Mouse (Mus musculus): ENCODE measurements around the gene C8b. TPM values are rescaled to one million over a fixed set of nuclear protein-coding genes. Genes with fewer than 3 reads are reported as not detected.

C8b gene
- total and polyA plus RNA-seq, 2 experiments = 83.5 to 244 TPM

GRCm38 (mm10) chr4:104798951-104799350 lies 32.8 kb downstream of the C8b start:
- H3K4me1 ChIP-seq (ENCODE audit: control insufficient read depth, insufficient read depth, low read length) = peaks cover 5% of the 10 kb centered on the region
- TF ChIP-seq POLR2A (IDR thresholded peaks at IDR 0.05; ENCODE audit: extremely low read depth, insufficient read depth, low read length) = no peak
- TF ChIP-seq CTCF (IDR thresholded peaks at IDR 0.05; ENCODE audit: low read depth, low read length) = no peak
- WGBS = 92% methylated on average over 9 of the region's 9 CpGs

GRCm38 (mm10) chr4:104801625-104802024 lies 35.5 kb downstream of the C8b start:
- WGBS = 94% methylated on average over 3 of the region's 3 CpGs
- Histone ChIP-seq H3K9ac (ENCODE audit: low read depth, low read length) (no peak overlapping the region), H3K4me3 (ENCODE audit: insufficient read depth, low read depth, low read length) (no peak overlapping the region), H3K27me3 (ENCODE audit: control insufficient read depth, insufficient read depth, low read length) (no peaks in the 10 kb centered on the region), H3K79me2 (ENCODE audit: control insufficient read depth, insufficient read depth, low read length) (no peaks in the 10 kb centered on the region), H3K27ac (replicated peaks; ENCODE audit: insufficient read depth, low read depth, low read length) (no peak overlapping the region), H3K36me3 (ENCODE audit: control insufficient read depth, insufficient read depth, low read length) (peaks cover 32% of the 10 kb centered on the region), H3K4me1 (ENCODE audit: control insufficient read depth, insufficient read depth, low read length) (peaks cover 11% of the 10 kb centered on the region)
- TF ChIP-seq POLR2A (IDR thresholded peaks at IDR 0.05; ENCODE audit: extremely low read depth, insufficient read depth, low read length) = no peak
- no peak for TF ChIP-seq CTCF (IDR thresholded peaks at IDR 0.05; ENCODE audit: low read depth, low read length)
- no peak for DNase-seq (ENCODE audit: extremely low read depth, low read depth, low spot score)

More at GRCm38 (mm10) chr4:104798951-104799350, 32.8 kb downstream of the C8b start:
- Histone ChIP-seq H3K27ac (replicated peaks; ENCODE audit: insufficient read depth, low read depth, low read length) (no peak overlapping the region), H3K4me3 (ENCODE audit: insufficient read depth, low read depth, low read length) (no peak overlapping the region), H3K27me3 (ENCODE audit: control insufficient read depth, insufficient read depth, low read length) (no peaks in the 10 kb centered on the region), H3K9ac (ENCODE audit: low read depth, low read length) (no peak overlapping the region), H3K79me2 (ENCODE audit: control insufficient read depth, insufficient read depth, low read length) (0 out of 2 replicates have a peak, but pooled peaks cover 1% of the 10 kb centered on the region), H3K36me3 (ENCODE audit: control insufficient read depth, insufficient read depth, low read length) (peaks cover 54% of the 10 kb centered on the region)
- DNase-seq (ENCODE audit: extremely low read depth, low read depth, low spot score) = no peak

- peak; percentile 94 for DNase-seq (ENCODE audit: extremely low read depth, low read depth, low spot score)
- TF ChIP-seq CTCF (IDR thresholded peaks at IDR 0.05; ENCODE audit: low read depth, low read length) = no peak
- no peak for TF ChIP-seq POLR2A (IDR thresholded peaks at IDR 0.05; ENCODE audit: extremely low read depth, insufficient read depth, low read length)
- H3K79me2 ChIP-seq (ENCODE audit: control insufficient read depth, insufficient read depth, low read length) = no peaks in the 10 kb centered on the region
- peaks cover 11% of the 10 kb centered on the region for H3K4me1 ChIP-seq (ENCODE audit: control insufficient read depth, insufficient read depth, low read length)
- H3K9ac ChIP-seq (ENCODE audit: low read depth, low read length) = no peak overlapping the region
- H3K4me3 ChIP-seq (ENCODE audit: insufficient read depth, low read depth, low read length) = no peak overlapping the region
- peaks cover 24% of the 10 kb centered on the region for H3K36me3 ChIP-seq (ENCODE audit: control insufficient read depth, insufficient read depth, low read length)
- no peaks in the 10 kb centered on the region for H3K27me3 ChIP-seq (ENCODE audit: control insufficient read depth, insufficient read depth, low read length)
- WGBS = 20% methylated on average over 4 of the region's 4 CpGs
- peak overlapping the region; percentile 90 for H3K27ac ChIP-seq (replicated peaks; ENCODE audit: insufficient read depth, low read depth, low read length)
Observed at GRCm38 (mm10) chr4:104804100-104804499, 38.0 kb downstream of the C8b start.

GRCm38 (mm10) chr4:104805414-104806257 lies 39.5 kb downstream of the C8b start:
- Histone ChIP-seq H3K4me1 (ENCODE audit: control insufficient read depth, insufficient read depth, low read length) (peaks cover 11% of the 10 kb centered on the region), H3K27me3 (ENCODE audit: control insufficient read depth, insufficient read depth, low read length) (no peaks in the 10 kb centered on the region), H3K4me3 (ENCODE audit: insufficient read depth, low read depth, low read length) (no peak overlapping the region), H3K79me2 (ENCODE audit: control insufficient read depth, insufficient read depth, low read length) (no peaks in the 10 kb centered on the region), H3K36me3 (ENCODE audit: control insufficient read depth, insufficient read depth, low read length) (peaks cover 18% of the 10 kb centered on the region), H3K9ac (ENCODE audit: low read depth, low read length) (no peak overlapping the region), H3K27ac (replicated peaks; ENCODE audit: insufficient read depth, low read depth, low read length) (no peak overlapping the region; the same call in 1 of the 2 replicates)
- no peak for DNase-seq (ENCODE audit: extremely low read depth, low read depth, low spot score)
- TF ChIP-seq CTCF (IDR thresholded peaks at IDR 0.05; ENCODE audit: low read depth, low read length) (no peak), POLR2A (IDR thresholded peaks at IDR 0.05; ENCODE audit: extremely low read depth, insufficient read depth, low read length) (no peak)
- WGBS = 91% methylated on average over 19 of the region's 19 CpGs

- no peak for DNase-seq (ENCODE audit: extremely low read depth, low read depth, low spot score)
- H3K27ac ChIP-seq (replicated peaks; ENCODE audit: insufficient read depth, low read depth, low read length) = no peak overlapping the region
- 73% methylated on average over 10 of the region's 10 CpGs for WGBS
- H3K4me3 ChIP-seq (ENCODE audit: insufficient read depth, low read depth, low read length) = no peak overlapping the region
- no peak for TF ChIP-seq CTCF (IDR thresholded peaks at IDR 0.05; ENCODE audit: low read depth, low read length)
- TF ChIP-seq POLR2A (IDR thresholded peaks at IDR 0.05; ENCODE audit: extremely low read depth, insufficient read depth, low read length) = no peak
- no peak overlapping the region for H3K9ac ChIP-seq (ENCODE audit: low read depth, low read length)
- H3K4me1 ChIP-seq (ENCODE audit: control insufficient read depth, insufficient read depth, low read length) = no peaks in the 10 kb centered on the region; the same call in 1 of the 2 replicates
- no peaks in the 10 kb centered on the region for H3K79me2 ChIP-seq (ENCODE audit: control insufficient read depth, insufficient read depth, low read length)
- no peaks in the 10 kb centered on the region for H3K27me3 ChIP-seq (ENCODE audit: control insufficient read depth, insufficient read depth, low read length)
- peaks cover 5% of the 10 kb centered on the region for H3K36me3 ChIP-seq (ENCODE audit: control insufficient read depth, insufficient read depth, low read length)
Observed at GRCm38 (mm10) chr4:104810710-104811286, 44.7 kb downstream of the C8b start.

Data from liver, adult 2 months (tissue).